Mouse (Mus musculus) cerebellum, adult 2 months (tissue): ENCODE data around the gene Palld.

Experiments used
- CTCF ChIP-seq: fragments of 200-500 bp; IDR thresholded peaks from 2 replicates; pipeline ENCODE4 v1.5.1; 2011; ENCODE audit warnings: low read depth, mild to moderate bottlenecking, control low read depth, low read length, moderate library complexity, borderline replicate concordance; ENCODE audit not compliant: insufficient read depth
- POLR2A ChIP-seq: fragments of 200-500 bp; IDR thresholded peaks from 2 replicates; pipeline ENCODE4 v1.6.1; 2011; ENCODE audit warnings: low read length, control low read depth, borderline replicate concordance; ENCODE audit not compliant: insufficient read depth

GRCm38 (mm10) chr8:61866920-61867319, 35.6 kb downstream of the Palld start:
- TF ChIP-seq CTCF = no peak
- TF ChIP-seq POLR2A = no peak
